Mouse (Mus musculus): Measurements from ENCODE around the gene Stat5b. TPM values are rescaled to one million over a fixed set of nuclear protein-coding genes. Genes with fewer than 3 reads are reported as not detected.
A peak's percentile ranks its signal among the peaks of the same experiment; 100 is the strongest.

Gene Stat5b
- polyA plus RNA-seq (2012; rRNA removed) = 178 and 204 TPM in 2 replicates

- Histone ChIP-seq H3K27ac (ENCODE audit: control insufficient read depth, insufficient read depth, low read length) (peak within 1 kb of the TSS; percentile 92), H3K4me3 (ENCODE audit: control insufficient read depth, insufficient read depth, low read length) (peak within 1 kb of the TSS; percentile 97), H3K36me3 (ENCODE audit: control insufficient read depth, insufficient read depth, low read length) (no peaks in the 10 kb centered on the region), H3K27me3 (ENCODE audit: control insufficient read depth, insufficient read depth, low read length) (no peaks in the 10 kb centered on the region), H3K4me1 (replicated peaks; ENCODE audit: control insufficient read depth, insufficient read depth, low read length) (peaks cover 31% of the 10 kb centered on the region)
- TF ChIP-seq POLR2A (IDR thresholded peaks at IDR 0.05; ENCODE audit: control insufficient read depth, extremely low read depth, insufficient read depth, low read length, poor library complexity) (peak; percentile 97), CTCF (IDR thresholded peaks at IDR 0.05; ENCODE audit: borderline replicate concordance, control insufficient read depth, extremely low read depth, insufficient read depth, low read length, poor library complexity) (peak; percentile 56; the same call in 1 of the 2 replicates)
- peak; percentile 91 for DNase-seq
- WGBS = under 1% methylated on average over 100 of the region's 104 CpGs
These were observed at the start of gene Stat5b for GRCm38 (mm10) chr11:100850038-100850777. TSS of gene Stat5b (minus strand) at chr11:100850724.

- WGBS = 55% methylated on average over 16 of the region's 16 CpGs
- Histone ChIP-seq H3K4me1 (replicated peaks; ENCODE audit: control insufficient read depth, insufficient read depth, low read length) (peaks cover 22% of the 10 kb centered on the region), H3K4me3 (ENCODE audit: control insufficient read depth, insufficient read depth, low read length) (no peak overlapping the region), H3K36me3 (ENCODE audit: control insufficient read depth, insufficient read depth, low read length) (peaks cover 31% of the 10 kb centered on the region), H3K27ac (ENCODE audit: control insufficient read depth, insufficient read depth, low read length) (peak overlapping the region; percentile 45), H3K27me3 (ENCODE audit: control insufficient read depth, insufficient read depth, low read length) (no peaks in the 10 kb centered on the region)
- DNase-seq = no peak
- TF ChIP-seq POLR2A (IDR thresholded peaks at IDR 0.05; ENCODE audit: control insufficient read depth, extremely low read depth, insufficient read depth, low read length, poor library complexity) (no peak), CTCF (IDR thresholded peaks at IDR 0.05; ENCODE audit: borderline replicate concordance, control insufficient read depth, extremely low read depth, insufficient read depth, low read length, poor library complexity) (no peak)
These were observed 48.1 kb upstream of the Stat5b start for GRCm38 (mm10) chr11:100898441-100899199.

GRCm38 (mm10) chr11:100897294-100898231 lies 47.0 kb upstream of the Stat5b start:
- no peak for TF ChIP-seq CTCF (IDR thresholded peaks at IDR 0.05; ENCODE audit: borderline replicate concordance, control insufficient read depth, extremely low read depth, insufficient read depth, low read length, poor library complexity)
- TF ChIP-seq POLR2A (IDR thresholded peaks at IDR 0.05; ENCODE audit: control insufficient read depth, extremely low read depth, insufficient read depth, low read length, poor library complexity) = no peak
- Histone ChIP-seq H3K27ac (ENCODE audit: control insufficient read depth, insufficient read depth, low read length) (peak overlapping the region; percentile 45), H3K4me1 (replicated peaks; ENCODE audit: control insufficient read depth, insufficient read depth, low read length) (peaks cover 30% of the 10 kb centered on the region), H3K36me3 (ENCODE audit: control insufficient read depth, insufficient read depth, low read length) (peaks cover 21% of the 10 kb centered on the region), H3K4me3 (ENCODE audit: control insufficient read depth, insufficient read depth, low read length) (no peak overlapping the region), H3K27me3 (ENCODE audit: control insufficient read depth, insufficient read depth, low read length) (no peaks in the 10 kb centered on the region)
- DNase-seq = peak; percentile 54
- WGBS = 46% methylated on average over 7 of the region's 7 CpGs

GRCm38 (mm10) chr11:100896078-100896477 lies 45.6 kb upstream of the Stat5b start:
- WGBS = 93% methylated on average over 10 of the region's 10 CpGs
- Histone ChIP-seq H3K4me3 (ENCODE audit: control insufficient read depth, insufficient read depth, low read length) (no peak overlapping the region), H3K4me1 (replicated peaks; ENCODE audit: control insufficient read depth, insufficient read depth, low read length) (peaks cover 42% of the 10 kb centered on the region), H3K36me3 (ENCODE audit: control insufficient read depth, insufficient read depth, low read length) (peaks cover 8% of the 10 kb centered on the region), H3K27me3 (ENCODE audit: control insufficient read depth, insufficient read depth, low read length) (no peaks in the 10 kb centered on the region), H3K27ac (ENCODE audit: control insufficient read depth, insufficient read depth, low read length) (no peak overlapping the region)
- no peak for DNase-seq
- TF ChIP-seq CTCF (IDR thresholded peaks at IDR 0.05; ENCODE audit: borderline replicate concordance, control insufficient read depth, extremely low read depth, insufficient read depth, low read length, poor library complexity) = no peak
- no peak for TF ChIP-seq POLR2A (IDR thresholded peaks at IDR 0.05; ENCODE audit: control insufficient read depth, extremely low read depth, insufficient read depth, low read length, poor library complexity)

- Histone ChIP-seq H3K4me3 (ENCODE audit: control insufficient read depth, insufficient read depth, low read length) (no peak overlapping the region), H3K36me3 (ENCODE audit: control insufficient read depth, insufficient read depth, low read length) (peaks cover 6% of the 10 kb centered on the region; the same call in 1 of the 2 replicates), H3K4me1 (replicated peaks; ENCODE audit: control insufficient read depth, insufficient read depth, low read length) (peaks cover 59% of the 10 kb centered on the region), H3K27me3 (ENCODE audit: control insufficient read depth, insufficient read depth, low read length) (no peaks in the 10 kb centered on the region), H3K27ac (ENCODE audit: control insufficient read depth, insufficient read depth, low read length) (no peak overlapping the region)
- no peak for TF ChIP-seq CTCF (IDR thresholded peaks at IDR 0.05; ENCODE audit: borderline replicate concordance, control insufficient read depth, extremely low read depth, insufficient read depth, low read length, poor library complexity)
- no peak for TF ChIP-seq POLR2A (IDR thresholded peaks at IDR 0.05; ENCODE audit: control insufficient read depth, extremely low read depth, insufficient read depth, low read length, poor library complexity)
- DNase-seq = no peak
- WGBS = 85% methylated on average over 9 of the region's 9 CpGs
These were observed 43.8 kb upstream of the Stat5b start for GRCm38 (mm10) chr11:100894146-100894918.
